Mouse (Mus musculus) urinary bladder, postnatal 4 days (tissue): ENCODE measurements around the gene Ggct.
A peak's percentile ranks its signal among the peaks of the same experiment; 100 is the strongest.

Source experiments
- DNase-seq, 2 experiments: peaks; one replicate each; pipeline ENCODE4 v3.0.0; 2021 to 2022; ENCODE audit warnings: low spot score in 2 of 2

Ggct gene

GRCm38 (mm10) chr6:54952542-54952941 lies 40.2 kb downstream of the Ggct start:
- DNase-seq = no peak

GRCm38 (mm10) chr6:54948682-54949081 lies 44.1 kb downstream of the Ggct start:
- DNase-seq = no peak

DNA sequence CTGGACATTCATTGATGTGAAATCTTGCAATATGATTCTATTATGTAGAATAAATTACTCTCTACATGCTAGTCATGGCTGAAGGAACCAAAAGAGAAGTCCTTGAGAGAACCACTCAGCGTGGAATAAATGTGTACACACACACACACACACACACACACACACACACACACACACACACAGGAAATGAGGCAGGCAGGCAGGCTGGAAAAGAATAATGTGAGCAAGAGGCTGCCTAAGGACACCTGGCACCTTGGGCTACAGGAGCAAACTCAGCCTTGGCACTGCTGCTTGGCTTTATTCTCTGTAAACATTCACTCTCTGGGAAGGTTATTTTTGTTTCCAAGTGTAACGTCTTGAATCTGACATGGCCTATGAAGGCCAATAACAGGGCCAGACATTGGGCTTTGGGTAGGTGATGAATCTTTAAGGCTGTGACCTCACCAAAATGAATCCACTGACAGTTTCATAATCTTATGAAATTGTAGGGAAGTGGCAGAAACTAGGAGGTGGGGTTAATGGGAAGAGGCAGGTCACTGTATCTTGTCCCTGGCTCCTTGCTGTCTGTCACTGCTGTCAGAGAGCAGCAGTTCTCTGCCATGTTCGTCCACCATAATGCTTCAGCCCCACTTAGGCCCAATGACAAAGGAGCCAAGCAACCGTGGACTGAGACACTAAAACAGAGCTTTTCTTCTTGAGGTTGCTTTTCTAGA lies 46.4 kb downstream of the Ggct start:
- DNase-seq = no peak

DNA sequence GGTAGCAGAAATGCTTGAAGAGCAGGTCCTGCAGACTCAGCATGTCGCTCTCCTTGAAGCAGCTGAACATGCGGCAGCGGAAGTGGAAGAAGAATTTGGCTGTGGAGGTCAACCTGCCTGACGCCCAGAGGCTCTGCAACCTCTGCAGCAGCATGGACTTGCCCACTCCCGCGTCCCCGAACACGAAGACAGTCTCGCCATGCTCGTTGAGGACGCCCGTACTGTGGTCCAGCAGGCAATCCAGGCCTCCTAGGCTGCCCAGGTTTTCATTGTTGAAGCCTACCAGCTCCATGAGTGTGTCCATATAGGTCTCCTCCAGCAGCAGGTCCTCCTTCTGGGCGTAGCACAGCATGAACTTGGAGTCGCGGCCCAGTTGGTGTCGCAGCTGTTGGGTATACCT lies 48.2 kb downstream of the Ggct start:
- DNase-seq = no peak

- DNase-seq = no peak
Observed at GRCm38 (mm10) chr6:54943753-54944152, 49.0 kb downstream of the Ggct start.

GRCm38 (mm10) chr6:54943292-54943691 lies 49.5 kb downstream of the Ggct start:
- DNase-seq = no peak

- no peak for DNase-seq
Observed at GRCm38 (mm10) chr6:54941149-54941548, 51.6 kb downstream of the Ggct start.

GRCm38 (mm10) chr6:54940126-54940525 lies 52.6 kb downstream of the Ggct start:
- DNase-seq = no peak

DNA sequence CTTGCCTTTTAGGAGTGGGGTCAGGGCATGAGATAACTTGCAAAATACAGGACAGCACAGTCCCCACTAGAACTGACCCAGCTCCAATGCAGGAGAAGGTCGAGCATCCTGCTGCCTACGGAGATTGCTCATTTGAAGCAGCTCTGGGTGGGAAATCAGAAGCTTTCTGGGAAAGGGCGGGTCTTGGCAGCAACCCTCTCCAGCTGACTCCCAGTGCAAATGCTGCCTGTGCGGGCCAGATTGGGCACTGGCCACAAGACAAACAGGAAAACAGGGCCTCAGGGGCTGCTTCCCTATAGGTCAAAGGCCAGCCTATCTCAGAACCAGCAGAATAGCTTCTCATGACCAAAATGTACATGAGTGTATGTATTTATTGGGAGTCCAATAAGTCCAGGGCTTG lies 53.1 kb downstream of the Ggct start:
- no peak for DNase-seq

GRCm38 (mm10) chr6:54936496-54936895 lies 56.3 kb downstream of the Ggct start:
- no peak for DNase-seq

DNA sequence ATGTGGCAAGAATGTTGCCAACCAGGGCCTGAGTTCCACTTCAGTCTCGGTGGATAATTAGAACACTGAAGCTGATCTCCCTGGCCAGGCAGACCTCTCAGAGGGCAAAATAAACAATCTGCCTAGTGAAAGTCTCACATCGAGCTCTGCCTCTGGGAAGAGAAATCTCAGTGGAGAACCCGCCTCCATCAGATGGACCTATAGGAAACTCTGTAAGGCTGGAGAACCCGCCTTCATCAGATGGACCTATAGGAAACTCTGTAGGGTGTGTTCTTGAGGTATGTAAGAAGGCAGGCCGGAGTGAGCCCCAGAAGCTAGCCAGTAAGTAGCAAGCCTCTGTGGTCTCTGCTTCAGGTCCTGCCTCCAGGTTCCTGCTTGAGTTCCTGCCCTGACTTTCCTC lies 57.8 kb downstream of the Ggct start:
- DNase-seq = peak in 1 of 2 experiments; percentile 40

DNA sequence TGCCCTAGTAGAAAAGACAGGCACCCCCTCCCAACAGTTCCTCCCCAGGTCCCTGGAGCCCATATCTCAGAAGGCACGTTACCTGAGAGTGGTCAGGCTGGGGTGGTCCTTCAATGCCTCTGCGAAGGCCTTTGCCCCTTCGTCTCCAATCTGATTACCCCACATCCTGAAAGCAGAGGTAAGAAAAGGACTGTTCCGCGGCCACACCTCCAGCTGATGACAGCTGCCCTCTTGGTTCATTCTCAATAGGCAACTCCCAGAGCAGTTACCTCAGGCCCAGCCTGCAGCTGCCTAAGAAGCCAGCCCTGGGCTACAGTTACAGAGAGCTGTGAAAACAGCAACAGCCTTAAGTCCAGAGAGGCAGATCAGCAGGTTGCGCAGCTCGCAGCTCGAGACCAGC lies 58.4 kb downstream of the Ggct start:
- DNase-seq = peak; percentile 15 to 47

- peak; percentile 11 to 47 for DNase-seq
Observed at GRCm38 (mm10) chr6:54933866-54934265, 58.9 kb downstream of the Ggct start.

DNA sequence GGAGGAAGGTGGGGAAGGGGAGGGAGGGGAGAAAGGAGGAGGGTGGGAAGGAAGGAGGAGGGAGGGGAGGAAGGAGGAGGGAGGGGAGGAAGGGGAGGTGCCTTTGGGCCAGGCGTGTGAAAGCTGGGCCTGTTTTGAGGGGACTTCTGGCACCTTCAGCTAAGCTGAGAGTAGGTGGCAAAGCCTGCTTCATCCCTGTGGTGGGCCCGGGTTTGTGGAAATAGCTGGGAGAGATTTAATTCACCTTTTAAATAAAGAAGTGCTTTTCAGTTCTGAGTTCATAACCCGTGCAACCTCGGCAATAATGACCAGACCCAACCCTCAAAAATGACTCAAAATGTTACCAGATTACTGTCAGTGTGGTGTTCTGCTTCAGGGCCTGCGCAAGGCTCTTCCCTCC lies 59.5 kb downstream of the Ggct start:
- peak in 1 of 2 experiments; percentile 9 for DNase-seq
